Mouse (Mus musculus) kidney, embryonic 15.5 days (tissue): ENCODE results near the gene Samd5. TPM values are rescaled to one million over a fixed set of nuclear protein-coding genes. Genes with fewer than 3 reads are reported as not detected.

Experiments used
- ATAC-seq: fragments of 200-750 bp; cut with Nextera tagmentation; replicated peaks from 2 replicates; pipeline ENCODE4 v1.8.0; 2017; ENCODE audit warnings: moderate TSS enrichment; ENCODE audit not compliant: low FRiP score
- H3K27ac ChIP-seq: fragments of 300-500 bp; sonication (generic); 2 replicates; pipeline ENCODE4 v1.5.1; 2015; ENCODE audit warnings: mild to moderate bottlenecking, inconsistent platforms
- H3K27me3 ChIP-seq: fragments of 300-500 bp; sonication (generic); 2 replicates; pipeline ENCODE4 v1.6.1; 2015; ENCODE audit warnings: inconsistent platforms
- H3K36me3 ChIP-seq: fragments of 300-500 bp; sonication (generic); 2 replicates; pipeline ENCODE4 v1.6.1; 2015; ENCODE audit warnings: inconsistent platforms
- H3K4me1 ChIP-seq: fragments of 300-500 bp; sonication (generic); 2 replicates; pipeline ENCODE4 v1.6.1; 2015; ENCODE audit warnings: inconsistent platforms
- H3K4me2 ChIP-seq: fragments of 300-500 bp; sonication (generic); 2 replicates; pipeline ENCODE4 v1.6.1; 2015; ENCODE audit warnings: moderate library complexity, mild to moderate bottlenecking, inconsistent platforms
- H3K4me3 ChIP-seq: fragments of 300-500 bp; sonication (generic); replicated peaks from 2 replicates; pipeline ENCODE4 v1.5.1; 2015; ENCODE audit warnings: mild to moderate bottlenecking, inconsistent platforms
- H3K9ac ChIP-seq: fragments of 300-500 bp; sonication (generic); 2 replicates; pipeline ENCODE4 v1.6.1; 2015; ENCODE audit warnings: mild to moderate bottlenecking, inconsistent platforms
- H3K9me3 ChIP-seq: fragments of 300-500 bp; sonication (generic); replicated peaks from 2 replicates; pipeline ENCODE4 v1.6.1; 2016; ENCODE audit warnings: inconsistent platforms
- WGBS: fragments of 180-500 bp; shearing (Covaris S2); methylation state at CpG from one replicate; pipeline ENCODE4 v1.1.7; 2015; ENCODE audit warnings: mixed read lengths; 5-methylcytosine and 5-hydroxymethylcytosine counted together
- polyA plus RNA-seq: library from polyadenylated mRNA; unstranded; fragments of >200 nt; fragmentation: Nextera tagmentation; extraction: Ambion mirVana; gene quantifications from 2 replicates; pipeline ENCODE4 v1.2.1, GENCODE M21; 2015

Samd5 gene
- polyA plus RNA-seq, 1 experiment from 2014 or later: 4.1 TPM

GRCm38 (mm10) chr10:9646391-9646790, 28.6 kb downstream of the Samd5 start:
- H3K4me1 ChIP-seq: peaks cover 4% of the 10 kb centered on the region
- H3K36me3 ChIP-seq: no peaks in the 10 kb centered on the region
- H3K4me2 ChIP-seq: no peak overlapping the region
- no peaks in the 10 kb centered on the region for H3K27me3 ChIP-seq
- no peak overlapping the region for H3K4me3 ChIP-seq
- H3K9ac ChIP-seq: no peak overlapping the region
- no peaks in the 10 kb centered on the region for H3K9me3 ChIP-seq
- H3K27ac ChIP-seq: no peak overlapping the region
- 76% methylated on average over 3 of the region's 3 CpGs for WGBS
- no peak for ATAC-seq

- 66% methylated on average over 6 of the region's 6 CpGs for WGBS
- no peak overlapping the region for H3K27ac ChIP-seq
- no peak for ATAC-seq
- no peaks in the 10 kb centered on the region for H3K9me3 ChIP-seq
- H3K9ac ChIP-seq: no peak overlapping the region
- no peaks in the 10 kb centered on the region for H3K36me3 ChIP-seq
- no peak overlapping the region for H3K4me3 ChIP-seq
- peaks cover 13% of the 10 kb centered on the region for H3K4me1 ChIP-seq
- no peak overlapping the region for H3K4me2 ChIP-seq
- H3K27me3 ChIP-seq: no peaks in the 10 kb centered on the region
Measured at GRCm38 (mm10) chr10:9643531-9643930, 31.5 kb downstream of the Samd5 start.

- 0 out of 2 replicates have a peak, but pooled peaks cover 11% of the 10 kb centered on the region for H3K4me1 ChIP-seq
- H3K9ac ChIP-seq: no peak overlapping the region
- 93% methylated on average over 4 of the region's 4 CpGs for WGBS
- H3K4me2 ChIP-seq: no peak overlapping the region
- no peak overlapping the region for H3K27ac ChIP-seq
- no peaks in the 10 kb centered on the region for H3K36me3 ChIP-seq
- no peaks in the 10 kb centered on the region for H3K9me3 ChIP-seq
- no peak for ATAC-seq
- H3K4me3 ChIP-seq: no peak overlapping the region
- H3K27me3 ChIP-seq: no peaks in the 10 kb centered on the region
Measured at GRCm38 (mm10) chr10:9642077-9642476, 32.9 kb downstream of the Samd5 start.

GRCm38 (mm10) chr10:9640678-9641077, 34.3 kb downstream of the Samd5 start:
- 65% methylated on average over 2 of the region's 2 CpGs for WGBS

GRCm38 (mm10) chr10:9640056-9640455, 35.0 kb downstream of the Samd5 start:
- WGBS: 70% methylated on average over 2 of the region's 2 CpGs
- H3K4me2 ChIP-seq: no peak overlapping the region
- H3K4me1 ChIP-seq: 0 out of 2 replicates have a peak, but pooled peaks cover 11% of the 10 kb centered on the region
- H3K4me3 ChIP-seq: no peak overlapping the region
- no peak overlapping the region for H3K9ac ChIP-seq
- H3K27ac ChIP-seq: no peak overlapping the region
- no peak for ATAC-seq
- no peaks in the 10 kb centered on the region for H3K9me3 ChIP-seq
- no peaks in the 10 kb centered on the region for H3K27me3 ChIP-seq
- H3K36me3 ChIP-seq: no peaks in the 10 kb centered on the region

More at GRCm38 (mm10) chr10:9640678-9641077, 34.3 kb downstream of the Samd5 start:
- Histone ChIP-seq H3K9me3 (no peaks in the 10 kb centered on the region), H3K4me3 (no peak overlapping the region), H3K4me1 (0 out of 2 replicates have a peak, but pooled peaks cover 11% of the 10 kb centered on the region), H3K27ac (no peak overlapping the region), H3K9ac (no peak overlapping the region), H3K36me3 (no peaks in the 10 kb centered on the region), H3K27me3 (no peaks in the 10 kb centered on the region), H3K4me2 (no peak overlapping the region)
- 0 out of 2 replicates have a peak, but pooled peaks have one; percentile 54 for ATAC-seq

- WGBS: 58% methylated on average over 1 of the region's 1 CpGs
- no peak overlapping the region for H3K4me2 ChIP-seq
- H3K9ac ChIP-seq: no peak overlapping the region
- H3K27me3 ChIP-seq: no peaks in the 10 kb centered on the region
- H3K36me3 ChIP-seq: no peaks in the 10 kb centered on the region
- H3K4me1 ChIP-seq: no peaks in the 10 kb centered on the region
- H3K9me3 ChIP-seq: no peaks in the 10 kb centered on the region
- ATAC-seq: no peak
- no peak overlapping the region for H3K27ac ChIP-seq
- H3K4me3 ChIP-seq: no peak overlapping the region
Measured at GRCm38 (mm10) chr10:9625356-9625755, 49.7 kb downstream of the Samd5 start.

- H3K27me3 ChIP-seq: no peaks in the 10 kb centered on the region
- 90% methylated on average over 3 of the region's 3 CpGs for WGBS
- no peak for ATAC-seq
- no peak overlapping the region for H3K27ac ChIP-seq
- H3K4me3 ChIP-seq: no peak overlapping the region
- H3K4me2 ChIP-seq: no peak overlapping the region
- H3K4me1 ChIP-seq: no peaks in the 10 kb centered on the region
- H3K36me3 ChIP-seq: no peaks in the 10 kb centered on the region
- H3K9me3 ChIP-seq: no peaks in the 10 kb centered on the region
- H3K9ac ChIP-seq: no peak overlapping the region
Measured at GRCm38 (mm10) chr10:9621926-9622688, 52.9 kb downstream of the Samd5 start.

- peak overlapping the region; percentile 23; the same call in 1 of the 2 replicates for H3K27ac ChIP-seq
- no peak overlapping the region for H3K9ac ChIP-seq
- 56% methylated on average over 1 of the region's 1 CpGs for WGBS
Measured at GRCm38 (mm10) chr10:9621055-9621454, 54.0 kb downstream of the Samd5 start.

GRCm38 (mm10) chr10:9615009-9615408, 60.0 kb downstream of the Samd5 start:
- Histone ChIP-seq H3K4me3 (no peak overlapping the region), H3K4me1 (no peaks in the 10 kb centered on the region), H3K9me3 (no peaks in the 10 kb centered on the region), H3K27me3 (no peaks in the 10 kb centered on the region), H3K36me3 (no peaks in the 10 kb centered on the region), H3K27ac (no peak overlapping the region), H3K9ac (no peak overlapping the region), H3K4me2 (no peak overlapping the region)
- ATAC-seq: no peak

More at GRCm38 (mm10) chr10:9621055-9621454, 54.0 kb downstream of the Samd5 start:
- Histone ChIP-seq H3K9me3 (no peaks in the 10 kb centered on the region), H3K4me1 (no peaks in the 10 kb centered on the region), H3K4me2 (no peak overlapping the region), H3K27me3 (no peaks in the 10 kb centered on the region), H3K36me3 (no peaks in the 10 kb centered on the region), H3K4me3 (no peak overlapping the region)
- ATAC-seq: no peak

- no peak overlapping the region for H3K27ac ChIP-seq
- no peaks in the 10 kb centered on the region for H3K4me1 ChIP-seq
- no peak overlapping the region for H3K4me2 ChIP-seq
- no peaks in the 10 kb centered on the region for H3K36me3 ChIP-seq
- H3K9ac ChIP-seq: no peak overlapping the region
- WGBS: 90% methylated on average over 4 of the region's 4 CpGs
- ATAC-seq: no peak
- no peaks in the 10 kb centered on the region for H3K27me3 ChIP-seq
- no peaks in the 10 kb centered on the region for H3K9me3 ChIP-seq
- H3K4me3 ChIP-seq: no peak overlapping the region
Measured at GRCm38 (mm10) chr10:9608854-9609253, 66.2 kb downstream of the Samd5 start.

GRCm38 (mm10) chr10:9607155-9607554, 67.9 kb downstream of the Samd5 start:
- Histone ChIP-seq H3K36me3 (no peaks in the 10 kb centered on the region), H3K9ac (no peak overlapping the region), H3K4me2 (no peak overlapping the region), H3K27me3 (no peaks in the 10 kb centered on the region), H3K27ac (no peak overlapping the region), H3K4me1 (no peaks in the 10 kb centered on the region), H3K4me3 (no peak overlapping the region), H3K9me3 (no peaks in the 10 kb centered on the region)
- ATAC-seq: no peak
- WGBS: 92% methylated on average over 2 of the region's 2 CpGs

- Histone ChIP-seq H3K4me2 (no peak overlapping the region), H3K4me3 (no peak overlapping the region), H3K36me3 (no peaks in the 10 kb centered on the region), H3K27me3 (no peaks in the 10 kb centered on the region), H3K9me3 (no peaks in the 10 kb centered on the region), H3K27ac (no peak overlapping the region), H3K9ac (no peak overlapping the region), H3K4me1 (no peaks in the 10 kb centered on the region)
- no peak for ATAC-seq
- 93% methylated on average over 5 of the region's 5 CpGs for WGBS
Measured at GRCm38 (mm10) chr10:9605635-9606034, 69.4 kb downstream of the Samd5 start.

- H3K4me1 ChIP-seq: no peaks in the 10 kb centered on the region
- no peak for ATAC-seq
- H3K9ac ChIP-seq: no peak overlapping the region
- no peak overlapping the region for H3K4me2 ChIP-seq
- no peaks in the 10 kb centered on the region for H3K36me3 ChIP-seq
- H3K4me3 ChIP-seq: no peak overlapping the region
- no peak overlapping the region for H3K27ac ChIP-seq
- 71% methylated on average over 5 of the region's 5 CpGs for WGBS
- H3K27me3 ChIP-seq: no peaks in the 10 kb centered on the region
- H3K9me3 ChIP-seq: no peaks in the 10 kb centered on the region
Measured at GRCm38 (mm10) chr10:9603290-9603689, 71.7 kb downstream of the Samd5 start.
